Mouse (Mus musculus): ENCODE data around the gene Rnf130.

Rnf130 gene

GRCm38 (mm10) chr11:50138206-50138822 is 113.2 kb downstream of the Rnf130 start:
- DNase-seq (ENCODE audit: low spot score), result no peak

- no peak for DNase-seq (ENCODE audit: low spot score)
These were observed 114.4 kb downstream of the Rnf130 start for GRCm38 (mm10) chr11:50139571-50139970.

- DNase-seq (ENCODE audit: low spot score), result no peak
These were observed 120.4 kb downstream of the Rnf130 start for GRCm38 (mm10) chr11:50145529-50145928.

- DNase-seq (ENCODE audit: low spot score), result no peak
These were observed 121.0 kb downstream of the Rnf130 start for GRCm38 (mm10) chr11:50146121-50146520.

- no peak for DNase-seq (ENCODE audit: low spot score)
These were observed 122.3 kb downstream of the Rnf130 start for GRCm38 (mm10) chr11:50147267-50147957.

- no peak for DNase-seq (ENCODE audit: low spot score)
These were observed 122.9 kb downstream of the Rnf130 start for GRCm38 (mm10) chr11:50147958-50148476.

- no peak for DNase-seq (ENCODE audit: low spot score)
These were observed 124.1 kb downstream of the Rnf130 start for GRCm38 (mm10) chr11:50149200-50149599.

- no peak for DNase-seq (ENCODE audit: low spot score)
These were observed 124.5 kb downstream of the Rnf130 start for GRCm38 (mm10) chr11:50149603-50150150.

GRCm38 (mm10) chr11:50151374-50151773 is 126.2 kb downstream of the Rnf130 start:
- no peak for DNase-seq (ENCODE audit: low spot score)

- DNase-seq (ENCODE audit: low spot score), result no peak
These were observed 129.0 kb downstream of the Rnf130 start for GRCm38 (mm10) chr11:50154166-50154565.
